Mouse (Mus musculus): Measurements from ENCODE around the gene Nfkb1.

The Nfkb1 gene

GRCm38 (mm10) chr3:135702658-135703057 lies 11.3 kb upstream of the Nfkb1 start:
- no peak for DNase-seq (ENCODE audit: low spot score in 2 of 2)

- DNase-seq (ENCODE audit: low spot score in 2 of 2), result no peak
Observed at GRCm38 (mm10) chr3:135699523-135700264, 8.3 kb upstream of the Nfkb1 start.

- DNase-seq (ENCODE audit: low spot score in 2 of 2), result no peak
Observed at GRCm38 (mm10) chr3:135698466-135698975, 7.2 kb upstream of the Nfkb1 start.

- DNase-seq (ENCODE audit: low spot score in 2 of 2), result no peak
Observed at GRCm38 (mm10) chr3:135696262-135696661, 4.9 kb upstream of the Nfkb1 start.

GRCm38 (mm10) chr3:135692999-135693398 lies 1.7 kb upstream of the Nfkb1 start:
- DNase-seq (ENCODE audit: low spot score in 2 of 2), result no peak

GRCm38 (mm10) chr3:135690568-135691190 lies 668 bp downstream of the Nfkb1 start:
- DNase-seq (ENCODE audit: low spot score in 2 of 2), result peak in 1 of 2 experiments; percentile 14

GRCm38 (mm10) chr3:135689773-135690567 lies 1.4 kb downstream of the Nfkb1 start:
- DNase-seq (ENCODE audit: low spot score in 2 of 2), result no peak

- DNase-seq (ENCODE audit: low spot score in 2 of 2), result no peak
Observed at GRCm38 (mm10) chr3:135688970-135689772, 2.2 kb downstream of the Nfkb1 start.

GRCm38 (mm10) chr3:135687965-135688364 lies 3.4 kb downstream of the Nfkb1 start:
- no peak for DNase-seq (ENCODE audit: low spot score in 2 of 2)

- no peak for DNase-seq (ENCODE audit: low spot score in 2 of 2)
Observed at GRCm38 (mm10) chr3:135686419-135686818, 4.9 kb downstream of the Nfkb1 start.

- DNase-seq (ENCODE audit: low spot score in 2 of 2), result no peak
Observed at GRCm38 (mm10) chr3:135683275-135683674, 8.1 kb downstream of the Nfkb1 start.

GRCm38 (mm10) chr3:135682240-135682639 lies 9.1 kb downstream of the Nfkb1 start:
- no peak for DNase-seq (ENCODE audit: low spot score in 2 of 2)

- no peak for DNase-seq (ENCODE audit: low spot score in 2 of 2)
Observed at GRCm38 (mm10) chr3:135681272-135681783, 10.0 kb downstream of the Nfkb1 start.

GRCm38 (mm10) chr3:135680213-135680843 lies 11.0 kb downstream of the Nfkb1 start:
- no peak for DNase-seq (ENCODE audit: low spot score in 2 of 2)

GRCm38 (mm10) chr3:135677064-135677463 lies 14.3 kb downstream of the Nfkb1 start:
- DNase-seq (ENCODE audit: low spot score in 2 of 2), result no peak

GRCm38 (mm10) chr3:135676364-135676763 lies 15.0 kb downstream of the Nfkb1 start:
- no peak for DNase-seq (ENCODE audit: low spot score in 2 of 2)

GRCm38 (mm10) chr3:135675480-135675879 lies 15.9 kb downstream of the Nfkb1 start:
- DNase-seq (ENCODE audit: low spot score in 2 of 2), result no peak

GRCm38 (mm10) chr3:135674716-135675392 lies 16.5 kb downstream of the Nfkb1 start:
- no peak for DNase-seq (ENCODE audit: low spot score in 2 of 2)

- DNase-seq (ENCODE audit: low spot score in 2 of 2), result no peak
Observed at GRCm38 (mm10) chr3:135673695-135674094, 17.7 kb downstream of the Nfkb1 start.

- no peak for DNase-seq (ENCODE audit: low spot score in 2 of 2)
Observed at GRCm38 (mm10) chr3:135673041-135673440, 18.3 kb downstream of the Nfkb1 start.
